Mouse (Mus musculus) spleen, adult 2 months (tissue): ENCODE measurements around the gene Btbd35f29. TPM values are rescaled to one million over a fixed set of nuclear protein-coding genes. Genes with fewer than 3 reads are reported as not detected.

Source experiments
- polyA plus RNA-seq: library from polyadenylated mRNA; depleted of rRNA; stranded (reverse); fragments of >200 nt; gene quantifications from 2 replicates; pipeline ENCODE4 v1.2.3, GENCODE M21; 2012; rRNA removed

Gene Btbd35f29
- polyA plus RNA-seq, 1 experiment: not detected

Other genes starting within 250 kb of the Btbd35f29 start
- gene Spin2f, start 136.2 kb downstream of the Btbd35f29 start, polyA plus RNA-seq: not detected in 2 replicates
- not detected in 2 replicates for gene Btbd35f26, start 218.8 kb downstream of the Btbd35f29 start, polyA plus RNA-seq